Mouse (Mus musculus): ENCODE results near the gene Cyb5b. TPM values are rescaled to one million over a fixed set of nuclear protein-coding genes. Genes with fewer than 3 reads are reported as not detected.

The Cyb5b gene
- polyA plus RNA-seq, 1 experiment from 2014 or later: 138 TPM

DNA sequence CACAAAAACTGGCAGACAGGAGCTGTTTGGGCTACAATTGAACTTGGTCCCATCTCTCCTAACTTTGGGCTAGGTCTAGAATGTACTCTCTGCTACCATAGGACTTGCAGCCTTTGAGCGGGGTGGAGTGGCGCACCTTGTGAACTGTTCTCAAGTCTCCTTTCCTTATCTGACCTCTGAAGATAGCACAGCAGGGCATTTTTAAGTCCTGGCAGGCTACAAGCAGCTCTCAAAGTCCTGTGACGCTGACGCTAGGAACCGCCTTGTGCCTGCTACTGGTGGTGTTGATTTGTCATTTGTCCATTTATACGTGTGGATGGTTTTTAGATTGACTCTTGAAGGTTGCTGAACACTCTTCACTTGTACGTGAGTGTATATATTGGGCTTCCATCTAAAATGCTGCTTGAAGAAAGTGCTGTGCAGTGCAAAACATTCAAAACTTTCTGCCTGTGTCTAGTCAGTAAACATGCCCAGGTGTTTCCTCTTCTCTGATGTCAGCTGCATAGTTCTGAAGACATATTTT is 13.9 kb downstream of the Cyb5b start:
- Histone ChIP-seq H3K27ac (no peak overlapping the region), H3K27me3 (ENCODE audit: insufficient read depth, poor library complexity, severe bottlenecking) (no peaks in the 10 kb centered on the region), H3K4me3 (no peak overlapping the region), H3K9me3 (no peaks in the 10 kb centered on the region), H3K4me1 (replicated peaks) (no peaks in the 10 kb centered on the region), H3K36me3 (peaks cover 92% of the 10 kb centered on the region)
- DNase-seq (ENCODE audit: low spot score): no peak
- WGBS: 92% methylated on average over 7 of the region's 7 CpGs

DNA sequence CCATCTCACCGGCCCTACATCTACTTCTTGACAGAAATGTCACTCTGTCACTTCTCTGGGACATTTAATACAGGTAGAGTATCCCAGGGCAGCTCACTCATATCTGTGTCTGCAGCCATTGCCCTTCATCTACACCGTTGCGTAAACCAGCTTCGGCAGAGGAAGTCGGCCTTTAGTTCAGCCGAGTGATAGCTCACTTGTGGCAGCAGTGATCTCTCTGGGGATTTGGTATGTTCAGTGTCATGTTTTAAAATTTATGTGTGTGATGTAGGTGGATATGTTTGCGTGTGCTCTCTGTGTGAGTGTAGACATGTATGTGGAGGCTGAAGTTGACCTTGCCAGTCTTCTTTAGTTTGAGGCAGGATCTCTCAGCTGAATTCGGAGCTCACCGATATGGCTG is 15.3 kb downstream of the Cyb5b start:
- H3K27me3 ChIP-seq (ENCODE audit: insufficient read depth, poor library complexity, severe bottlenecking): no peaks in the 10 kb centered on the region
- WGBS: 96% methylated on average over 9 of the region's 9 CpGs
- H3K27ac ChIP-seq: no peak overlapping the region
- DNase-seq (ENCODE audit: low spot score): no peak
- H3K36me3 ChIP-seq: peaks cover 95% of the 10 kb centered on the region
- H3K9me3 ChIP-seq: no peaks in the 10 kb centered on the region
- H3K4me1 ChIP-seq (replicated peaks): no peaks in the 10 kb centered on the region
- no peak overlapping the region for H3K4me3 ChIP-seq

DNA sequence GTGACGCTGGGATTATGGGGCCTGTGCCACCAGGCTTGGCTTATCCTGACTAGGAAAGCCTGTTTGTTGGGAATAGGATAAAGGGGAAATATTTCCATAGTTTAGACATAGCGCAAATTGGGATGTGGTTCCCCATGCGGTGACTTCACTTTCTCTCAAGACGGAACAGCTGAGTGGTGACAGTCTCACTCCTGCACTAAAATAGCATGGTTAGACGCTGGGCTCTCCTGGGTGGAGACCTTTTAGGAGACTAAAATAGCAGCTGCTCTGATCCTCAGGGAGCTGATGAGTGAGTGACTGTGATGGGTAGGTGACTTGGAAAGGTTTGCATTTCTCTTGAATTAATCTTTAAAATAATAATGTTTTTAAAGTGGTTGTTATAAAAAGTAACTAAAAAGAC is 17.4 kb downstream of the Cyb5b start:
- H3K36me3 ChIP-seq: peaks cover 100% of the 10 kb centered on the region
- no peaks in the 10 kb centered on the region for H3K9me3 ChIP-seq
- no peak overlapping the region for H3K27ac ChIP-seq
- no peak for DNase-seq (ENCODE audit: low spot score)
- no peaks in the 10 kb centered on the region for H3K27me3 ChIP-seq (ENCODE audit: insufficient read depth, poor library complexity, severe bottlenecking)
- 90% methylated on average over 5 of the region's 5 CpGs for WGBS
- 0 out of 2 replicates have a peak, but pooled peaks cover under 1% of the 10 kb centered on the region for H3K4me1 ChIP-seq (replicated peaks)
- H3K4me3 ChIP-seq: no peak overlapping the region

DNA sequence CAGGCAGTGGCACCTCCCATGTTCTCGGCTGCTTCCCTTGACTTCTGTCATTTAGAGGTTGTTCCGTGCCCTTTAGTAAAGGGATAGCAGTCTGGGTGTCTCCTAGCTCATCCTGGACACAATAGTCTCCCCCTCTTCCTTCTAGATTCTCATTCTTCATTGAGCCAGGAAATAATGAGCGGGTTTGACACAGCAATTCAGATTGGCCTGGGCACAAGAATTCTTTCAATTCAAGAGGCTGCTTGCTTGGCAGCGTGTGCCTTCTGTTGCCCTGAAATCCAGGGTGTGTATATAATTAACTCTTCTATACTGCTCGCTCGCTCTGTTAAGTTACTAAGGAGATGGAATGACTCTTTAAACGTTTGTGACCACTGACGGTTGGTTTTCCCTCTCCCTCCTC is 21.7 kb downstream of the Cyb5b start:
- 0 out of 2 replicates have a peak, but pooled peaks cover 3% of the 10 kb centered on the region for H3K4me1 ChIP-seq (replicated peaks)
- WGBS: 66% methylated on average over 8 of the region's 8 CpGs
- H3K4me3 ChIP-seq: no peak overlapping the region
- H3K9me3 ChIP-seq: no peaks in the 10 kb centered on the region
- no peak overlapping the region for H3K27ac ChIP-seq
- DNase-seq (ENCODE audit: low spot score): no peak
- no peaks in the 10 kb centered on the region for H3K27me3 ChIP-seq (ENCODE audit: insufficient read depth, poor library complexity, severe bottlenecking)
- H3K36me3 ChIP-seq: peaks cover 100% of the 10 kb centered on the region

DNA sequence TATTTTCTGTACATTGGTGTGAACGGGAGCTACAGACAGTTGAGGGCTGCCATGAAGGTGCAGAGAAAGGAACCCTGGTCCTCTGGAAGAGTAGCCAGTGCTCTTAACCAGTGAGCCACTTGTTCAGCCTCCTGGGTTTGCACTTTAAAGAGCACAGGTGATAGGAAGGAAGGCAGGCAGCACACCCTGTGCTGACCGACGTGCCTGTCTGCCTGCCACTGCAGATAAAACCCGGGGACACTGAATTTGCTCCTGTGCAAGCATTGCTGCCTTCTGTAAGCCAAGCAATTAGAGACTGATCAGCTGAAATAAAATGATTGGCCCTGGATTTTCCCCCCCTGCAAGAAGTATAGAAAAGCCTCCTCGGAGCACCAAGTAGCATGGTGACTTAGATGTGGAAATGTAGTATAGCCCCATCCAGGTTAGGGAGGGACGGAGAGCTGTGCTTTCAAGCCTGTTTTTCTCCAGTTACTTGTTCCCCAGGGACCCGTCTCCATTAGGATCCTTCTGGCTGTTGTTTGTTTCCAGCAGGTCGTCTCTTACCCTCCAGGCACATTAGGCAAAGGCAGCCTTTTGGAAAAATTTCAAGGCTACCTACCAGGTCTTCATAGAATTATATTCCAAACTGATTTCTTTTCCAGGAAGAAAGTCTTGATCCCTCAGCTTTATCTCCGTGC is 22.7 kb downstream of the Cyb5b start:
- 83% methylated on average over 9 of the region's 9 CpGs for WGBS
- H3K4me1 ChIP-seq (replicated peaks): 0 out of 2 replicates have a peak, but pooled peaks cover 3% of the 10 kb centered on the region
- peaks cover 100% of the 10 kb centered on the region for H3K36me3 ChIP-seq
- peaks cover 5% of the 10 kb centered on the region; the same call in 1 of the 2 replicates for H3K9me3 ChIP-seq
- DNase-seq (ENCODE audit: low spot score): no peak
- no peaks in the 10 kb centered on the region for H3K27me3 ChIP-seq (ENCODE audit: insufficient read depth, poor library complexity, severe bottlenecking)
- H3K4me3 ChIP-seq: no peak overlapping the region
- H3K27ac ChIP-seq: 0 out of 2 replicates have a peak overlapping the region, but pooled peaks have one; percentile 12

DNA sequence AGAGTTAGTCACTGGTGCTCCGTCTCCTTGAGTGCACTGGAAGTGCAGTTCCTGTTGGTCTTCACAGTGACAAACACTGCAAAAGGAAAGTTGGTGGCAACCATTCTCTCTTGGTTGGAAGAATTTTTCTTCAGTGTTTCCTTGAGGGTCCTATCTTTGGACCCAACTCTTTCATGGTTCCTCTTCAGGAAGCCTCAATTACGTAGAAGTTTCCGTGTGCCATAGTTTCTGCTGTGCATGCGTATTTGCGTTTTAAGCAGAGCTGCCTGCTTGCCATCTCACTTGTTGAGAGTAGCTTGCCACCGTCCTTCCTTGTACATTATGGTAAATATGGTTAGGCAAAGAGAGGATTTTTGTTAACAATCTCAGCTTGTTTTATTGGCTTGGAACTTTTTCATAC is 30.7 kb downstream of the Cyb5b start:
- no peaks in the 10 kb centered on the region for H3K4me1 ChIP-seq (replicated peaks)
- no peak overlapping the region for H3K4me3 ChIP-seq
- H3K27ac ChIP-seq: no peak overlapping the region
- H3K27me3 ChIP-seq (ENCODE audit: insufficient read depth, poor library complexity, severe bottlenecking): no peaks in the 10 kb centered on the region
- DNase-seq (ENCODE audit: low spot score): no peak
- peaks cover 99% of the 10 kb centered on the region for H3K36me3 ChIP-seq
- 95% methylated on average over 6 of the region's 6 CpGs for WGBS
- H3K9me3 ChIP-seq: peaks cover 10% of the 10 kb centered on the region; the same call in 1 of the 2 replicates

DNA sequence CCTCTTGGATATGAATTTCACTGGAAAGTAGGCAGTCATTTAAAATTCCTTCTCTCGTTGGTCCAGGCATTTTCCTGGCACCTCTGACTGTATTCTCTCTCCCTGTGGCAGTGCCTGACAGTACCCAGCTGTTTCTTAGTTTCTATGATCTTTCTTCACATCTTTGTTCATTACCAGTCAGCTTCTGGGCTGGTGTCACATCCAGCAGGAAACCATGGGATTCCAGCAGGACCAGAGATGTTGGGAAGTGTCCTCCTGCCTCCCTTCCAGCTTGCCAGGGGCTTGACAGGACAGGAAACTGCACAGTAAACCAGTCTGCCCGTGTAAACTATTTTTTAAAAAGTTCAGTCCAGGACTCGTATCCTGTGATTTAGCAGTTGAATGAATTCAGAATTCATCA is 34.6 kb downstream of the Cyb5b start:
- Histone ChIP-seq H3K4me3 (no peak overlapping the region), H3K9me3 (no peaks in the 10 kb centered on the region), H3K27me3 (ENCODE audit: insufficient read depth, poor library complexity, severe bottlenecking) (no peaks in the 10 kb centered on the region), H3K4me1 (replicated peaks) (no peaks in the 10 kb centered on the region), H3K27ac (no peak overlapping the region), H3K36me3 (peaks cover 71% of the 10 kb centered on the region)
- DNase-seq (ENCODE audit: low spot score): no peak
- WGBS: 88% methylated on average over 3 of the region's 3 CpGs

DNA sequence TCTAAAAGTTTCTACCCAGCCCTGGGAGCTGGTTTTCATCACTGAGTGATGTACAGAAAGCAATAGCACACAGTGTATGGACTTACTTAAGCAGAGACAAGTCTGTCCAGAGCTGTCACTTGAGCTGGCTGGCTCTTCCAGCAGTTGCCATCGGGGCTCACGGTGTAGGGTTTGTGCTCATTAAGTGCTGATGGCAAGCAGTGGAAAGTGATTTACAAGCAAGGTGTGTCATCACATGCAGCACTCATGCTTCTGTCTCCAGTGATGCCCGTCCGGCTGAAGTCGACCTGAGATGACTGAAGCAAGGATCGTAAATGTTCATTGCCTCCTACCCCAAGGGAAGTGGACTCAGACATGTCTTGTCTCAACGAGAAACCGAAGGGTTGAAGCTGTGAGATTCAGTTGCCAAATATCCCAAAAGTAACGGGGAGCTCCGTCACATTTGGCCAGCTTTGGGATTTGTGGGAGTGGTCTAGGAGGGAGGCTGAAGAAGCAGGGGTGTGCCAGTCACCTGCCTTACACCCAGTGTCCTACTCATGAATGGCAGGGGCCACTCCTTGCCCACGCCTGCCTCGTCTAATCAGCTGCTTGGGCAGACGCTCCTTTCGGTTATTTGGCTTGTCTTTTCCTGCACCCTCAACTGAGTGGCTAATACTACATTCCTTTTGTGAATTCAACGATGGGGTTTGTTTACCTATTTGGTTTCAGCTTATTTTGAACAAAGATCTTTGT is 36.4 kb downstream of the Cyb5b start:
- 83% methylated on average over 15 of the region's 15 CpGs for WGBS

DNA sequence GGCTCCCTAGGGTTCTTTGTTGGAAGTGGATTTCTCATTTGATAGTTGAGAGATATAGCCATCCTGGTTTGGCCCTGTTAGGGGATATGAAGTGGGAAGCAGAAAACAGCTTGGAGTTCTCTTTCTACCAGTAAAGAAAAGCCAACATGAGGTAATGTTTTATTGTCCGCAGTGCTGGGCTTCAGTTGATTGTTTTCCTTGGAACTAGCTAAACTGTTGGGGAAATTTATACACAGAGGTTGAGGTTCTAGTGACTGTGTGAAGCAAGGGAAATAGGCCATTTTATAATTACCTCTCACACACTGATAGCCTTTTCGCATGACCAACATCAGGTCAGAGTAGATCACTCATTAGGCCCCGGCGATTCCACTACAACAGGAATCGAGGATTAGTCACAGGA is 37.2 kb downstream of the Cyb5b start:
- H3K27me3 ChIP-seq (ENCODE audit: insufficient read depth, poor library complexity, severe bottlenecking): no peaks in the 10 kb centered on the region
- peaks cover 44% of the 10 kb centered on the region for H3K36me3 ChIP-seq
- H3K4me3 ChIP-seq: no peak overlapping the region
- no peaks in the 10 kb centered on the region for H3K4me1 ChIP-seq (replicated peaks)
- no peak for DNase-seq (ENCODE audit: low spot score)
- no peaks in the 10 kb centered on the region for H3K9me3 ChIP-seq
- H3K27ac ChIP-seq: no peak overlapping the region
- WGBS: 90% methylated on average over 5 of the region's 5 CpGs

More for the DNA sequence above, 36.4 kb downstream of the Cyb5b start:
- Histone ChIP-seq H3K27me3 (ENCODE audit: insufficient read depth, poor library complexity, severe bottlenecking) (no peaks in the 10 kb centered on the region), H3K4me3 (no peak overlapping the region), H3K4me1 (replicated peaks) (no peaks in the 10 kb centered on the region), H3K9me3 (no peaks in the 10 kb centered on the region), H3K36me3 (peaks cover 53% of the 10 kb centered on the region), H3K27ac (no peak overlapping the region)
- DNase-seq (ENCODE audit: low spot score): no peak

DNA sequence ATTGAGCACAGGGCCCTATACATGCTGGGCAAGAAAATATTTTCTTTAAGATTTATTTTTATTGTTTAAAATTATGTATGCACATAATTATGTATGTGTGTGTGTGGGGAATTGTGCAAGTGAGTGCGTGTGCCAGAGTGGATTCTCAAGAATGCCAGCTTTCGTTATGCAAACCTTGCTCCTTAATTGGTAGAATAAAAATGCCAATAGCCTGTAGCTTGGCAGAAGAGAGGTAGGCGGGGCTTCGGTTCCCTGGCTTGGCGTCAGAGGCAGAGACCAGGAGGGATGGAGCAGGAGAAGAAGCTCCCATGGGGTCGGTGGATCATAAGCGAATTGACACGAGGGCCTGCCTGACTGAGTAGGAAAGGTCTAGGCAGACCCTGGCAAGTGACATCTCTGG is 42.2 kb downstream of the Cyb5b start:
- DNase-seq (ENCODE audit: low spot score): no peak
- no peaks in the 10 kb centered on the region for H3K36me3 ChIP-seq

DNA sequence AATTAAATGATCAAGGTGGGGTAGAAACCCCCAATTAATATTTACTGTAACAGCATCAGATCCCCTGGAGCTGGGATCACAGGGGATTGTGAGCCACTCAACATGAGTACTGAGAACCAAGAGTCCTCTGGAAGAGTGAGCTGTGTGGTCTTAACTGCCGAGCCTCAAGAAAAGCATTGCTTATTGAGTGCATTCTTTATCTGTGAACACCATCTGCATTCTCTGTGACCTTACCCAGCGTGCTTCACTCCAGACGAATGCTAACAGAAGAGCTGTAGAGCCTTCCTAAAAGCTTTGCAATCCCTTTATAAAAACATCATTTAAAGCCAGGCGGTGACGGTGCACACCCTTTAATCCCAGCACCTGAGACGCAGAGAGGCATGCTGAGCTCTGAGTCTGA is 42.9 kb downstream of the Cyb5b start:
- no peak overlapping the region for H3K4me3 ChIP-seq
- no peaks in the 10 kb centered on the region for H3K36me3 ChIP-seq
- DNase-seq (ENCODE audit: low spot score): no peak
- peaks cover 6% of the 10 kb centered on the region for H3K4me1 ChIP-seq (replicated peaks)
- no peaks in the 10 kb centered on the region for H3K9me3 ChIP-seq
- H3K27me3 ChIP-seq (ENCODE audit: insufficient read depth, poor library complexity, severe bottlenecking): no peaks in the 10 kb centered on the region
- H3K27ac ChIP-seq: no peak overlapping the region
- WGBS: 82% methylated on average over 6 of the region's 6 CpGs

More for the DNA sequence above, 42.2 kb downstream of the Cyb5b start:
- no peaks in the 10 kb centered on the region for H3K9me3 ChIP-seq
- H3K27ac ChIP-seq: no peak overlapping the region
- H3K4me3 ChIP-seq: no peak overlapping the region
- WGBS: 71% methylated on average over 8 of the region's 8 CpGs
- no peaks in the 10 kb centered on the region for H3K4me1 ChIP-seq (replicated peaks)
- no peaks in the 10 kb centered on the region for H3K27me3 ChIP-seq (ENCODE audit: insufficient read depth, poor library complexity, severe bottlenecking)

DNA sequence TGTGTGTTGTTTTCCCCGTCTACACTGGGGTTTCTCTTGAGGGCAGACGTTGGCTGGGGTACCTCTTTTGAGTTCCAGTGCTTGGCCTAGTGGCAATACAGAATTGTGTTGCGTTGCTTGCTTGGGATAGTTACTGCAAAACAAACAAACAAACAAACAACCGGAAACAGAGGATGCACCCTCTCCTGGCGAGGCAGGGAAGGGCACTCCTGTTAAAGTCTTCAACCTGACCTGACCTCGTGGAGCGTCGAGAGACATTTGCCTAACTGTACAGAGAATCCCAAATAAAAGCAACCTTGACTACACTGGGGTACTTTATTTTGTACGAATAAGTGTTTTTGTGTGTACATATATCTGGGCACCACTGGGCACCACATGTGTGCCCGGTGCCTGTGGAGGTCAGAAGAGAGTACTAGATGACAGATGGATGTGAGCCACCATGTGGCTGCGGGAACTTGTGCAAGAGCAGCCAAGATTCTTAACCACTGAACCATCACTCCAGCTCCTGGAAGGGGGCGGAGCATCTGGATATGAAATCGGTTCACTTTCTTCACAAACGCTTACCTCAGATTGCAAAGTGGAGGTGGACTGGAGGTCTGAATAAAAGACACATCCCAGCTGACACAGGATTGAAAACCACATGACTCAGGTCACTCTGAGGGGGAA is 44.5 kb downstream of the Cyb5b start:
- DNase-seq (ENCODE audit: low spot score): no peak
- 90% methylated on average over 14 of the region's 14 CpGs for WGBS
- Histone ChIP-seq H3K4me3 (no peak overlapping the region), H3K4me1 (replicated peaks) (peaks cover 10% of the 10 kb centered on the region), H3K36me3 (no peaks in the 10 kb centered on the region), H3K9me3 (no peaks in the 10 kb centered on the region), H3K27me3 (ENCODE audit: insufficient read depth, poor library complexity, severe bottlenecking) (no peaks in the 10 kb centered on the region), H3K27ac (no peak overlapping the region)
